Mouse (Mus musculus): Measurements from ENCODE around the gene Pom121. TPM values are rescaled to one million over a fixed set of nuclear protein-coding genes. Genes with fewer than 3 reads are reported as not detected.

The Pom121 gene
- polyA plus RNA-seq, 1 experiment = 12.6 TPM

DNA sequence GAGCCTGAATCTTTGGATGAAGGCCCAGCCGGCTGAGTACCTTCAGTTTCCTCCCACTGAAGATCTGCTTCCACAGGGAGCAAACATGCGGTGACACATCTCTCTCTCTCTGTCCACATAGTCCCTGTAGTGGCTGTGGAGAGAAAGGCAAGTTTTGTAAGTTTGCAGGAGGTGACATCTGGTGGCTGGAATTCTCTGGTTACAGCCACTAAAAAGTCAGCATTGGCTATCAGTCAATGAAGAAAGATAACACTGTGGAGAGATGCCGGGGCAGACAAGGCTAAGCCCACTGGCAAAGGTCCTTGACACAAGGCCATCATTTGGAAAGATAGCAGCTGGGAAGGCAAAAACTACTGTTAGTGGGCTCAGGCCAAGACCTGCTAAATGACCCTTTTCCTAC, 56.8 kb downstream of the Pom121 start:
- Histone ChIP-seq H3K36me3 (ENCODE audit: control insufficient read depth, insufficient read depth, low read length) (no peaks in the 10 kb centered on the region), H3K4me3 (ENCODE audit: insufficient read depth, low read depth, low read length) (no peak overlapping the region), H3K27me3 (replicated peaks; ENCODE audit: control insufficient read depth, insufficient read depth, low read length) (no peaks in the 10 kb centered on the region), H3K27ac (ENCODE audit: insufficient read depth, low read depth, low read length) (no peak overlapping the region), H3K4me1 (ENCODE audit: control insufficient read depth, insufficient read depth, low read length) (no peaks in the 10 kb centered on the region)
- WGBS = 35% methylated on average over 3 of the region's 3 CpGs
- DNase-seq = peak; percentile 44
- no peak for TF ChIP-seq POLR2A (IDR thresholded peaks at IDR 0.05; ENCODE audit: low read depth, low read length)
- 0 out of 2 replicates have a peak, but pooled peaks have one; percentile 9 for TF ChIP-seq CTCF (conservative IDR thresholded peaks at IDR 0.05; ENCODE audit: insufficient read depth, insufficient read length, low read depth, low read length)

DNA sequence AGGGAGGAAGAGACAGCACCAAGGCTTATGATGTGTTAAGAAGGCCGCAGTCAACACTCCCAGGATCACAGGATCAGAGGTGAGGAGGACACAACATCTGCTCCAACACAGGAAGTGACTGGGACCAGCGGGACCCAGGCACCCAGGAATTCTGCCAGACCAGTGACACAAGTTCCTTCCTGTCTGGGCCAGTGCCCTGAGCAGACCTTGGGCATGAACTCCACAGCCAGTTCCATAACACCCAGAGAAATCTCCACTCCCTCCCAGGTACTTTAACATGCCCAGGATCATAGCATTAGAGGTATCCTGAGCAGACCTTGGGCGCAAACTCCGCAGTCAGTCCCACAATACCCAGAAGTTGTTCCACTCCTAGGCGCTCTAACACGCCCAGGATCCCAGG, 63.2 kb downstream of the Pom121 start:
- TF ChIP-seq CTCF (conservative IDR thresholded peaks at IDR 0.05; ENCODE audit: insufficient read depth, insufficient read length, low read depth, low read length) (no peak), POLR2A (IDR thresholded peaks at IDR 0.05; ENCODE audit: low read depth, low read length) (no peak)
- Histone ChIP-seq H3K36me3 (ENCODE audit: control insufficient read depth, insufficient read depth, low read length) (no peaks in the 10 kb centered on the region), H3K4me1 (ENCODE audit: control insufficient read depth, insufficient read depth, low read length) (no peaks in the 10 kb centered on the region), H3K27ac (ENCODE audit: insufficient read depth, low read depth, low read length) (no peak overlapping the region), H3K4me3 (ENCODE audit: insufficient read depth, low read depth, low read length) (no peak overlapping the region), H3K27me3 (replicated peaks; ENCODE audit: control insufficient read depth, insufficient read depth, low read length) (no peaks in the 10 kb centered on the region)
- DNase-seq = peak; percentile 22
- WGBS = 80% methylated on average over 6 of the region's 6 CpGs

DNA sequence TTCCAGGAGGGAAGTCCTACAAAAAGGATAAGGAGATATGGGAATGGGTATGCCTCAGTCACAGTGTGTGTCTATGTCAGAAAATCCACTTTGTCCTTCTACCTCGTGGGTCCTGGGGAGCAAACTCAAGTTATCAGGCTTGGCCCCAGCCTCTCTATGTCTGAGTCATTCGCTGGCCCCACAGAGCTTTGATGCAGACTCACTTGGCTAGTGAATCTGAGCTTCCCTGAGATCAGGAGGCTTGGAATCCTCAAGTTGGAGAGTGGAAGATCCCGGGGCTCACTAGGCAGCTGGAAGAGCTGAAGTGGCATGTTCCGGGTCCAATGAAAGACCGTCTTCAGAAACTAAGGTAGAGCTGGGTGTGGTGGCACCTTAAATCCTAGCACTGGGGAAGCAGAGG, 64.1 kb downstream of the Pom121 start:
- TF ChIP-seq CTCF (conservative IDR thresholded peaks at IDR 0.05; ENCODE audit: insufficient read depth, insufficient read length, low read depth, low read length) (no peak), POLR2A (IDR thresholded peaks at IDR 0.05; ENCODE audit: low read depth, low read length) (no peak)
- no peaks in the 10 kb centered on the region for H3K36me3 ChIP-seq (ENCODE audit: control insufficient read depth, insufficient read depth, low read length)
- H3K27me3 ChIP-seq (replicated peaks; ENCODE audit: control insufficient read depth, insufficient read depth, low read length) = no peaks in the 10 kb centered on the region
- H3K4me1 ChIP-seq (ENCODE audit: control insufficient read depth, insufficient read depth, low read length) = no peaks in the 10 kb centered on the region
- DNase-seq = no peak
- H3K27ac ChIP-seq (ENCODE audit: insufficient read depth, low read depth, low read length) = no peak overlapping the region
- no peak overlapping the region for H3K4me3 ChIP-seq (ENCODE audit: insufficient read depth, low read depth, low read length)
- WGBS = 94% methylated on average over 5 of the region's 5 CpGs

DNA sequence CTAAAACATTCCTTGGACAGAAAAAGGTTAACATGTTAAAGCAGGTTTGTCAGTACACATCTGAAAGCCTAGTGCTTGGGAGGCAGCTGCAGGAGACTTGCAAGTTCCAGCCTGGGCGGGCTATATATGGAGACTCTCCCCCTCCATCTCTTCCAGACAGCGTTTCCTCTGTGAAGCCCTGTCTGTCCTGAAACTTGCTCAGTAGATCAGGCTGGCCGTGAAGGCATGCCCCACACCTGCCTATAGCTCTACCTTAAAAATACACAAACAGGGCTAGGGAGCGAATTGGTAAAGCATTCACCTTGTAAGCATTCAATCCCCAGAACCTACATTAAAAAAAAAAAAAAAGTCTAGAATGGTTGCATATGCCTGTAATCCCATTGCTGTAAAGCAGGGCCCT, 64.9 kb downstream of the Pom121 start:
- no peak overlapping the region for H3K27ac ChIP-seq (ENCODE audit: insufficient read depth, low read depth, low read length)
- no peaks in the 10 kb centered on the region for H3K27me3 ChIP-seq (replicated peaks; ENCODE audit: control insufficient read depth, insufficient read depth, low read length)
- no peak for DNase-seq
- 84% methylated on average over 4 of the region's 4 CpGs for WGBS
- TF ChIP-seq POLR2A (IDR thresholded peaks at IDR 0.05; ENCODE audit: low read depth, low read length) = no peak
- TF ChIP-seq CTCF (conservative IDR thresholded peaks at IDR 0.05; ENCODE audit: insufficient read depth, insufficient read length, low read depth, low read length) = no peak
- H3K4me3 ChIP-seq (ENCODE audit: insufficient read depth, low read depth, low read length) = no peak overlapping the region
- no peaks in the 10 kb centered on the region for H3K4me1 ChIP-seq (ENCODE audit: control insufficient read depth, insufficient read depth, low read length)
- no peaks in the 10 kb centered on the region for H3K36me3 ChIP-seq (ENCODE audit: control insufficient read depth, insufficient read depth, low read length)

Other genes with a start within 250 kb of the Pom121 start
- gene Tbl2, start 244.9 kb downstream of the Pom121 start, polyA plus RNA-seq (2012; rRNA removed) = 10.1 and 10.2 TPM in 2 replicates
- gene Bcl7b, start 226.3 kb downstream of the Pom121 start, polyA plus RNA-seq (2012; rRNA removed) = 36.7 and 47.9 TPM in 2 replicates
- 16.5 and 18.7 TPM in 2 replicates for gene Baz1b, start 207.3 kb downstream of the Pom121 start, polyA plus RNA-seq (2012; rRNA removed)
- gene Fzd9, start 143.3 kb downstream of the Pom121 start, polyA plus RNA-seq (2012; rRNA removed) = 0.67 and 0.83 TPM in 2 replicates
- gene Fkbp6, start 44.5 kb downstream of the Pom121 start, polyA plus RNA-seq (2012; rRNA removed) = 0.07 and 0.08 TPM in 2 replicates
- 0.06 TPM in 1 of 2 replicates, not detected in the other for gene Trim50, start 41.3 kb downstream of the Pom121 start, polyA plus RNA-seq (2012; rRNA removed)
- 23.6 and 27.1 TPM in 2 replicates for gene Nsun5, start 24.6 kb downstream of the Pom121 start, polyA plus RNA-seq (2012; rRNA removed)
- gene Hip1, start 150.6 kb upstream of the Pom121 start, polyA plus RNA-seq (2012; rRNA removed) = 14.1 and 16.6 TPM in 2 replicates
- not detected in 2 replicates for gene Ccl26, start 169.0 kb upstream of the Pom121 start, polyA plus RNA-seq (2012; rRNA removed)
- 1.0 and 1.2 TPM in 2 replicates for gene Ccl24, start 178.5 kb upstream of the Pom121 start, polyA plus RNA-seq (2012; rRNA removed)
- gene Rhbdd2, start 238.1 kb upstream of the Pom121 start, polyA plus RNA-seq (2012; rRNA removed) = 50.9 and 56.5 TPM in 2 replicates

All from kidney, adult 2 months (tissue).